ENCODE assay signal across 18 mouse cellular contexts in genomic region chr1:136776211-136776610, GRCm38 (mm10).
"Had no signal": no experiment of that assay in that cellular context is flagged by ENCODE, and none has a peak within 500 bp of the region (broad histone marks: within the 10 kb centered on the region; RNA-seq: fewer than 3 reads in every experiment).

No protein-coding gene starts in this region.

- H3K27ac ChIP-seq: kidney, embryonic 15.5 days; limb, embryonic 12.5 days; liver, embryonic 13.5 days; lung, embryonic 15.5 days; macrophage; stomach, embryonic 15.5 days had no signal

- H3K27me3 ChIP-seq: liver, embryonic 13.5 days; stomach, embryonic 15.5 days had no signal

- H3K4me3 ChIP-seq: kidney, embryonic 15.5 days; limb, embryonic 12.5 days; liver, embryonic 13.5 days; lung, embryonic 15.5 days; megakaryocyte, embryonic 14.5 days; stomach, embryonic 15.5 days had no signal

- H3K4me1 ChIP-seq: liver, embryonic 13.5 days; megakaryocyte, embryonic 14.5 days had no signal

- H3K9me3 ChIP-seq: kidney, embryonic 15.5 days; liver, embryonic 13.5 days; lung, embryonic 15.5 days; stomach, embryonic 15.5 days had no signal

- H3K4me2 ChIP-seq: liver, embryonic 13.5 days; lung, embryonic 15.5 days; stomach, embryonic 15.5 days had no signal

- H3K36me3 ChIP-seq: kidney, embryonic 15.5 days; limb, embryonic 12.5 days; liver, embryonic 13.5 days; lung, embryonic 15.5 days; stomach, embryonic 15.5 days had no signal

- ATAC-seq: liver, postnatal 0 days had no signal

- DNase-seq: kidney, adult 2 months; kidney, postnatal 25 days; layer of hippocampus, adult 9-11 months; layer of hippocampus, postnatal 36 days; liver; liver, embryonic 13.5 days; liver, postnatal 0 days; lung, postnatal 14 days; midbrain, embryonic 14.5 days; right cerebral cortex, postnatal 14 days; thymus, adult 2 months; thymus, postnatal 25 days had no signal

- H3K9ac ChIP-seq: kidney, embryonic 15.5 days; limb, embryonic 12.5 days; liver, embryonic 13.5 days; liver, postnatal 0 days; lung, embryonic 15.5 days; stomach, embryonic 15.5 days had no signal
